Mouse (Mus musculus) spleen, postnatal 14 days (tissue): Measurements from ENCODE around the gene Ttc6.

Experiments
- DNase-seq, 2 experiments: peaks; one replicate each; pipeline ENCODE4 v3.0.0; 2021 to 2022; ENCODE audit warnings: low spot score in 2 of 2

The Ttc6 gene

GRCm38 (mm10) chr12:57563909-57564308 is at the start of gene Ttc6:
Gene Ttc6 (plus strand): TSS chr12:57564113.
- no peak for DNase-seq

- DNase-seq, result no peak
Measured at GRCm38 (mm10) chr12:57514552-57514951, 49.4 kb upstream of the Ttc6 start.

- no peak for DNase-seq
Measured at GRCm38 (mm10) chr12:57515702-57516377, 48.1 kb upstream of the Ttc6 start.

- DNase-seq, result no peak
Measured at GRCm38 (mm10) chr12:57528335-57528734, 35.6 kb upstream of the Ttc6 start.

GRCm38 (mm10) chr12:57530474-57530873 is 33.4 kb upstream of the Ttc6 start:
- DNase-seq, result no peak

- no peak for DNase-seq
Measured at GRCm38 (mm10) chr12:57534517-57534878, 29.4 kb upstream of the Ttc6 start.

GRCm38 (mm10) chr12:57534879-57535611 is 28.9 kb upstream of the Ttc6 start:
- no peak for DNase-seq

GRCm38 (mm10) chr12:57536056-57536908 is 27.6 kb upstream of the Ttc6 start:
- DNase-seq, result no peak

GRCm38 (mm10) chr12:57536909-57537670 is 26.8 kb upstream of the Ttc6 start:
- DNase-seq, result no peak

GRCm38 (mm10) chr12:57537791-57538587 is 25.9 kb upstream of the Ttc6 start:
- no peak for DNase-seq

GRCm38 (mm10) chr12:57538588-57539550 is 25.0 kb upstream of the Ttc6 start:
- DNase-seq, result no peak

GRCm38 (mm10) chr12:57539551-57539985 is 24.3 kb upstream of the Ttc6 start:
- DNase-seq, result no peak

GRCm38 (mm10) chr12:57541118-57541517 is 22.8 kb upstream of the Ttc6 start:
- no peak for DNase-seq

- no peak for DNase-seq
Measured at GRCm38 (mm10) chr12:57541931-57542745, 21.8 kb upstream of the Ttc6 start.

GRCm38 (mm10) chr12:57542746-57543626 is 20.9 kb upstream of the Ttc6 start:
- no peak for DNase-seq

- DNase-seq, result no peak
Measured at GRCm38 (mm10) chr12:57543627-57543991, 20.3 kb upstream of the Ttc6 start.

GRCm38 (mm10) chr12:57544641-57545370 is 19.1 kb upstream of the Ttc6 start:
- DNase-seq, result no peak
